Mouse (Mus musculus) forebrain, embryonic 12.5 days (tissue): ENCODE measurements around the gene Phf23. TPM values are rescaled to one million over a fixed set of nuclear protein-coding genes. Genes with fewer than 3 reads are reported as not detected.
"Not testable (repeated sequence)": the region's sequence is repeated elsewhere in the genome, so short reads cannot be mapped to it uniquely, and the experiment has no call there.

Experiments
- ATAC-seq: fragments of 200-750 bp; cut with Nextera tagmentation; 2 replicates; pipeline ENCODE4 v1.8.0; 2017; ENCODE audit warnings: moderate TSS enrichment; ENCODE audit not compliant: low FRiP score
- H3K27ac ChIP-seq: fragments of 300-500 bp; sonication (generic); 2 replicates; pipeline ENCODE4 v1.5.1; 2016; ENCODE audit warnings: mild to moderate bottlenecking
- H3K27me3 ChIP-seq: fragments of 300-500 bp; sonication (generic); 2 replicates; pipeline ENCODE4 v1.6.1; 2016; ENCODE audit warnings: mild to moderate bottlenecking
- H3K36me3 ChIP-seq: fragments of 300-500 bp; sonication (generic); replicated peaks from 2 replicates; pipeline ENCODE4 v1.6.1; 2016; ENCODE audit warnings: mild to moderate bottlenecking
- H3K4me1 ChIP-seq: fragments of 300-500 bp; sonication (generic); 2 replicates; pipeline ENCODE4 v1.6.1; 2016
- H3K4me2 ChIP-seq: fragments of 300-500 bp; sonication (generic); 2 replicates; pipeline ENCODE4 v1.6.1; 2016; ENCODE audit warnings: mild to moderate bottlenecking, moderate library complexity
- H3K4me3 ChIP-seq: fragments of 300-500 bp; sonication (generic); replicated peaks from 2 replicates; pipeline ENCODE4 v1.5.1; 2016; ENCODE audit warnings: mild to moderate bottlenecking
- H3K9ac ChIP-seq: fragments of 300-500 bp; sonication (generic); 2 replicates; pipeline ENCODE4 v1.6.1; 2016; ENCODE audit warnings: mild to moderate bottlenecking
- H3K9me3 ChIP-seq: fragments of 300-500 bp; sonication (generic); 2 replicates; pipeline ENCODE4 v1.6.1; 2016
- WGBS: fragments of 180-500 bp; shearing (Covaris S2); methylation state at CpG from one replicate; pipeline ENCODE4 v1.1.7; 2016; 5-methylcytosine and 5-hydroxymethylcytosine counted together
- polyA plus RNA-seq: library from polyadenylated mRNA; unstranded; fragments of >200 nt; fragmentation: Nextera tagmentation; extraction: Ambion mirVana; gene quantifications from 2 replicates; pipeline ENCODE4 v1.2.1, GENCODE M21; 2016

Phf23 gene
- polyA plus RNA-seq, 1 experiment from 2014 or later = 99.1 TPM

DNA sequence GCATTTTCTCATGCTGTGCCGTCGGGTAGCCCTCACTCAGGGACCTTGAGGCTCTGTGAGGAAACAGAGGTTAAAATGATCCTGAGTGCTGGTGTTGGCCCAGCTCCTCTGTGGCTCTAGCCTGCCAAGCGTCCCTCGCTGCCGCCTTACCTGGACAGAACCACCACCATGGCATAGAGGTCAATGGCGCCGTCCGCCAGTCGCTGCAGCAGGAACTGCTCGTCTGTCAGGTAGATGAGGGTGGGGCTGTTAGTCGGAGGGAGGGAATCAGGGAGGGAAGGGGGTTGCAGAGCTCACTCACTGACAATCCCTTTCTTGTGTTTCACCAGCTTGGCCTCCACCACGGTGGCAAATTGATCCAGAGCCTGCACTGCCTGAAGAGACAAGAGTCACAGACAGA, 15.0 kb downstream of the Phf23 start:
- ATAC-seq = no peak
- WGBS = 89% methylated on average over 12 of the region's 12 CpGs

DNA sequence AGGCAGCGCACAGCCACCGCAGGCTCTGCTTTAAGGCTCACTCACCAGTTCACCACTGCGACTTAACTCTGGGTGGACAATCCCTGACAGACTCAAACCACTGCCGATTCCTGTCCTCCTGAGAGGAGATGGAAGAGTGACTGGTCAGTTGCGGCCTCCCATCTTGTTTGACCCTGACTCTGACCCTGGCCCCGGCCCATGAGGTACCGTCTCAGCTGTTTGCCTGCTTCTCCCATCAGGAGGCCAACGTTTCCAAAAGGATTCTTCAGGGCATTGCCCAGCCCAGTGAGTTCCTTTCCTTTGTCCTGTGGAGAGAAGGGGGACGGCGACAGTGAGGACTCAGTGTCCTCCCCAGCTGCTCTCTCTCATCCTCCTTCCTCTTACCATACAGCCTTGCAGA, 15.4 kb downstream of the Phf23 start:
- WGBS = 88% methylated on average over 10 of the region's 10 CpGs
- no peaks in the 10 kb centered on the region for H3K27me3 ChIP-seq

More for the DNA sequence above, 15.0 kb downstream of the Phf23 start:
- peaks cover 13% of the 10 kb centered on the region for H3K4me1 ChIP-seq
- no peaks in the 10 kb centered on the region for H3K27me3 ChIP-seq
- no peak overlapping the region for H3K27ac ChIP-seq
- H3K9me3 ChIP-seq = no peaks in the 10 kb centered on the region
- no peak overlapping the region for H3K4me2 ChIP-seq
- no peak overlapping the region for H3K9ac ChIP-seq
- H3K4me3 ChIP-seq = no peak overlapping the region
- peaks cover 75% of the 10 kb centered on the region for H3K36me3 ChIP-seq

GRCm38 (mm10) chr11:70012931-70013330, 17.4 kb downstream of the Phf23 start:
- Histone ChIP-seq H3K36me3 (peaks cover 51% of the 10 kb centered on the region), H3K27me3 (no peaks in the 10 kb centered on the region), H3K4me2 (no peak overlapping the region), H3K9ac (no peak overlapping the region), H3K9me3 (no peaks in the 10 kb centered on the region), H3K4me3 (no peak overlapping the region), H3K4me1 (peaks cover 26% of the 10 kb centered on the region), H3K27ac (no peak overlapping the region)
- ATAC-seq = no peak
- WGBS = 88% methylated on average over 9 of the region's 9 CpGs

More for the DNA sequence above, 15.4 kb downstream of the Phf23 start:
- Histone ChIP-seq H3K9ac (no peak overlapping the region), H3K9me3 (no peaks in the 10 kb centered on the region), H3K4me2 (no peak overlapping the region), H3K36me3 (peaks cover 70% of the 10 kb centered on the region), H3K4me1 (peaks cover 13% of the 10 kb centered on the region), H3K4me3 (no peak overlapping the region), H3K27ac (no peak overlapping the region)
- no peak for ATAC-seq

- Histone ChIP-seq H3K36me3 (peaks cover 46% of the 10 kb centered on the region), H3K4me3 (no peak overlapping the region), H3K9ac (no peak overlapping the region), H3K27me3 (no peaks in the 10 kb centered on the region), H3K27ac (no peak overlapping the region), H3K4me2 (no peak overlapping the region), H3K9me3 (no peaks in the 10 kb centered on the region), H3K4me1 (peaks cover 29% of the 10 kb centered on the region)
- 89% methylated on average over 3 of the region's 3 CpGs for WGBS
- ATAC-seq = no peak
Measured at GRCm38 (mm10) chr11:70013408-70013807, 17.8 kb downstream of the Phf23 start.

DNA sequence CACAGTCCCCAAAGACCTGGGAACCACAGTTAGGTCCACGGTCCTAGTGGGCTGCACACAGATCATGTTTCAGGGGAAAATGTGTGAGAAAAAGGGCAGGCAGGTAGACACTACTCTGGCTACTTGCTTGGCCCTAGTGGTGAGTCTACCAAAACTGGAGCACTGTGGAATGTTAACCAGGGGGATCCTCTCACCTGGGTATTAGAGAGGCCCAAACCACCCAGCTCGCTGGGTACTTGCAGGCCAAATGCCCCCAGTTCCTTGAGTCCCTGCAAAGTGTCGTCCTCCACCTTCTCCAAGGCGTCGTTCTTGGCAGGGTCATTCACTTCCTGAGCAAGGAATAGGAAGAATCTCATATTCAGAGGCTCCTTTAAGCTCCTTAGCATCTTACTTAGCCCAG, 18.5 kb downstream of the Phf23 start:
- Histone ChIP-seq H3K4me2 (peak overlapping the region; percentile 88; the same call in 1 of the 2 replicates), H3K9ac (no peak overlapping the region), H3K36me3 (peaks cover 40% of the 10 kb centered on the region), H3K4me1 (peaks cover 34% of the 10 kb centered on the region), H3K27me3 (no peaks in the 10 kb centered on the region), H3K4me3 (no peak overlapping the region), H3K27ac (no peak overlapping the region), H3K9me3 (no peaks in the 10 kb centered on the region)
- no peak for ATAC-seq
- WGBS = 52% methylated on average over 5 of the region's 5 CpGs

GRCm38 (mm10) chr11:70014880-70015558, 19.4 kb downstream of the Phf23 start, which contains the start of gene Acadvl:
Gene Acadvl, minus strand, starts transcription at chr11:70015411.
- no peaks in the 10 kb centered on the region for H3K9me3 ChIP-seq
- peaks cover 44% of the 10 kb centered on the region for H3K4me1 ChIP-seq
- peak within 1 kb of the TSS; percentile 56 for H3K4me3 ChIP-seq
- H3K4me2 ChIP-seq = peak within 1 kb of the TSS; percentile 88
- no peaks in the 10 kb centered on the region for H3K27me3 ChIP-seq
- peaks cover 30% of the 10 kb centered on the region for H3K36me3 ChIP-seq
- H3K9ac ChIP-seq = peak within 1 kb of the TSS; percentile 72
- peak within 1 kb of the TSS; percentile 69 for H3K27ac ChIP-seq
- peak; percentile 84 for ATAC-seq
- under 1% methylated on average over 35 of the region's 35 CpGs for WGBS

DNA sequence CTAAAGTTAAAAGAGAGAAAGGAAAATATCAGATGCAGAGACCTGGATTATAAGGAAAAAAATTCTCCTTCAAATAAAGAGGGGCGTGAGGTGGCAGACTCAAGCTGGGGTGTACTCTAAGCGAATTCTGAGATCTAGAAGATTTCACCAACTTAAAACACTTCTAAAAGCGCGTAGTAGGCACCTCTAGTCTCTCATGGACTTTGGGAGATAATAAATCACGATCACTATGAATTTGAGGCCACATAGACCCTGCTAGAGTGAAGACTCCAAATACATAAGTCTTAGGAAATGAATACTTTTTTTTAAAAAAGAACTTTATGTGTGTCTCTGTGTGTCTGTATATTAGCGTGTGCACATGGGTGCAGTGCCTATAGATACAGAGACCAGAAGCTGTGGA, 20.1 kb downstream of the Phf23 start:
- Histone ChIP-seq H3K4me1 (peaks cover 51% of the 10 kb centered on the region), H3K9ac (peak overlapping the region; percentile 72; the same call in 1 of the 2 replicates), H3K4me2 (peak overlapping the region; percentile 88), H3K9me3 (no peaks in the 10 kb centered on the region), H3K36me3 (peaks cover 23% of the 10 kb centered on the region), H3K27ac (no peak overlapping the region), H3K27me3 (no peaks in the 10 kb centered on the region), H3K4me3 (peak overlapping the region; percentile 56; the same call in 1 of the 2 replicates)
- no peak for ATAC-seq
- 68% methylated on average over 6 of the region's 6 CpGs for WGBS

DNA sequence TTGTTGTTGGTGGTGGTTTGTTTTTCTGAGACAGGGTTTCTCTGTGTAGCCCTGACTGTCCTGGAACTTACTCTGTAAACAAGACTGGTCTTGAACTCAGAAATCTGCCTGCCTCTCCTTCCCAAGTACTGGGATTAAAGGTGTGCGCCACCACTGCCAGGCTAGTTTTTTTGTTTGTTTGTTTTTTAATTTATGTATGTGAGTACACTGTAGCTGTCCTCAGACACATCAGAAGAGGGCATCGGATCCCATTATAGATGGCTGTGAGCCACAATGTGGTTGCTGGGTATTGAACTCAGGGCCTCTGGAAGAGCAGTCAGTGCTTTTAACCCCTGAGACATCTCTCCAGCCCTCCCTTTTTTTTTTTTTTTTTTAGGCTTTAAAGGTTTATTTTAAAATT, 20.6 kb downstream of the Phf23 start:
- WGBS = 69% methylated on average over 2 of the region's 2 CpGs
- H3K9me3 ChIP-seq, ATAC-seq, H3K27me3 ChIP-seq, H3K27ac ChIP-seq, H3K9ac ChIP-seq, H3K4me3 ChIP-seq, H3K4me2 ChIP-seq: not testable (repeated sequence)
- Histone ChIP-seq H3K4me1 (peaks cover 52% of the 10 kb centered on the region), H3K36me3 (peaks cover 18% of the 10 kb centered on the region)

GRCm38 (mm10) chr11:70016669-70017068, 21.1 kb downstream of the Phf23 start, which contains the start of gene Dlg4:
Gene Dlg4, plus strand, starts transcription at chr11:70016942.
- Histone ChIP-seq H3K4me3 (peak within 1 kb of the TSS; percentile 70), H3K27me3 (no peaks in the 10 kb centered on the region), H3K9ac (peak within 1 kb of the TSS; percentile 96), H3K4me2 (peak within 1 kb of the TSS; percentile 93), H3K9me3 (no peaks in the 10 kb centered on the region), H3K36me3 (peaks cover 13% of the 10 kb centered on the region), H3K4me1 (peaks cover 52% of the 10 kb centered on the region), H3K27ac (peak within 1 kb of the TSS; percentile 90)
- WGBS = 77% methylated on average over 3 of the region's 3 CpGs
- ATAC-seq = no peak

DNA sequence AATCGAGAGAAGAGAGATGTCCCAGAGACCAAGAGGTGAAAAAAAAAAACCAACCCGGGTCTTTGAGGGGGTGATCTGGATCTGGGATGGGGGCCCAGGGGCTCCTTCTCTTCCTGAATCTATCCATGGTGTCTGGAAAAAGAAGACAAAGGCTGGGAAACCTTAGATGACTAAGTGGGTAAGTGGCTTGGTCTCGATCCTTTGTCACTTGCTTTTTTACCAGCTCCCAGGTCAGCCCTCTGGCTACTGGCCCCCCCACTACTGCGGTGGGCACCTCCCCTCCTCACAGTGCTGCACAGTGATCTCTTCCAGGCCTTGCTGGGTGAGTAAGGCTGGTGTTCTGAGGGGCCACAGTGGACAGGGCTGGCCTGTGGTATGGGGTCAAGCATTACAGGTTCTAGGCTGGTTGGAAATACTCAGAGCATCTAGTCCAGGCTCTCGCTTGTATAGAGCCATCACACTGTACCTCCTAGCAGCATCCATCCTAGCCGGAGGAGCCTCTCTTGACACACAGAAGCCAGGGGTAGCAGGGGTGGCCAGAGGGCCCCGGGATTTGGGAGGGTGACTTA, 21.7 kb downstream of the Phf23 start:
- H3K27ac ChIP-seq = peak overlapping the region; percentile 90
- peak overlapping the region; percentile 70 for H3K4me3 ChIP-seq
- peaks cover 56% of the 10 kb centered on the region for H3K4me1 ChIP-seq
- H3K9me3 ChIP-seq = no peaks in the 10 kb centered on the region
- ATAC-seq = no peak
- H3K9ac ChIP-seq = peak overlapping the region; percentile 96
- H3K27me3 ChIP-seq = no peaks in the 10 kb centered on the region
- WGBS = 29% methylated on average over 7 of the region's 7 CpGs
- H3K4me2 ChIP-seq = peak overlapping the region; percentile 93
- H3K36me3 ChIP-seq = peaks cover 7% of the 10 kb centered on the region

DNA sequence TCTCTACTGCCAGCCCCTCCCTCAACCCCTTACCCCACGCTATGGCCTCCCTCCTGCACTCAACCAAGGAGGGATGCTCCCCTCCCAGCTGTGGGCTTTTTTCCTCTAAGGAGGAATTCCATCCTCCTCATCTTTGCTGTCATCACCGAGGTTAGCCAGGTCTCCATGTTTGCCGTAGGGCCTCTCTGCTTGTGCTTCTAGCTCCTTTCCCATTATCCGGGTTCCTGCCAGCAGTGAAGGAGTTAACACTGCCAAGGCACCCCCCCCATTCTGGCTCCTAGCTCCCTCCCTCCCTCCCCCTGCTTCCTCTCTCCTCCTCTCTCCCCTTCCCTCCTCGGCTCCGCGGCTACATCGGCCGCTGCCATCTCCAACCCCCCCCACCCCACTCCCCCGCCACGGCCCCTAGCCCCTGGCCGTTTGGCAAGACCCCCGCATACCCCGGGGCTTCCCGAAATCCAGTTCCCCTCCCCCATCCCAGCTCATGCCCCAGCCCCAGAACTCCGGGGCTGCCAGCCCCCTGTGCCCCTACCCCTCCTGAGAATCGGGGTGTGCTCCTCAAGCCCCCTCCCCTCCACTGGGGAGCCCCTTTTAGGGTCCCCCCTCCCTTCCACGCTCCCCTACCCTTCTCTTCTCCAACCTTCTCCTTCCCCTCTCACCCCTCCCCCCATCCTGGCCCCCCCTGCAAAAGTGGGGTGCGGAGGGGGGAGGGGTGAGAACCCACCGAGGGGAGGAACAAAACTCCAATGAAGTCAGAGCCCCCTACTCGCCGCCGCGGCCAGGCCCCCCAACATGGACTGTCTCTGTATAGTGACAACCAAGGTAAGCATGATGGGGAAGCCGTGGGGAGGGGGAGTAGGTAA, 22.8 kb downstream of the Phf23 start:
- no peaks in the 10 kb centered on the region for H3K9me3 ChIP-seq
- ATAC-seq = no peak
- H3K9ac ChIP-seq = peak overlapping the region; percentile 96
- H3K4me3 ChIP-seq = peak overlapping the region; percentile 70
- H3K27me3 ChIP-seq = no peaks in the 10 kb centered on the region
- 1% methylated on average over 21 of the region's 25 CpGs for WGBS
- peak overlapping the region; percentile 90 for H3K27ac ChIP-seq
- peaks cover 67% of the 10 kb centered on the region for H3K4me1 ChIP-seq
- H3K36me3 ChIP-seq = no peaks in the 10 kb centered on the region; the same call in 1 of the 2 replicates
- H3K4me2 ChIP-seq = peak overlapping the region; percentile 93

DNA sequence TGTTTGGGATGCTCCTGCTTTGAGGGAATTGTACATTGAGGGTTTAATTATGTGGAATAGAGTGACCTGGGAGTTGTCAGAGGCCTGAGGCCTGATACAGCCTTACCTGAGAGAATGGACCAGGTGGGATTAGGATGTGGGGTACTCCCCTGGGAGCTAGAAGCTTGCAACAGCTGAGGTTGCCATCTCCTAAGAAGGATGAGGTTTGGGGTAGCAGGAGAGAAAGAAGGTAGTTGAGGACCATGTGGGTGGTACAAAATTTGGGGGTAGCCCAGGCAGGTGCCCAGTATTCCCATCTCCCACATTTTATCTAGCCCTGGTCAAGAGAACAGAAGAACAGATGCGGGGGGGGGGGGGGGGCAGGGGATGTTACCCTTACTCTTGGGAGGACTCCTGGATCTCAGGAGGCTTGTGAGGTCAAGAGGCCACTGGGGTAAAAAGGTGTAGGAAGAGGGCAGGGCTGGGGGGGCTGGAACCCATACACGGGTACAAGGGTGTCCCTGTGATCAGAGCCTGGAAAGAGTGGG, 24.0 kb downstream of the Phf23 start:
- no peak for ATAC-seq
- Histone ChIP-seq H3K9me3 (no peaks in the 10 kb centered on the region), H3K36me3 (no peaks in the 10 kb centered on the region), H3K9ac (peak overlapping the region; percentile 96), H3K27ac (peak overlapping the region; percentile 90), H3K4me1 (peaks cover 72% of the 10 kb centered on the region), H3K4me2 (peak overlapping the region; percentile 93), H3K4me3 (peak overlapping the region; percentile 70), H3K27me3 (no peaks in the 10 kb centered on the region)
- 26% methylated on average over 2 of the region's 2 CpGs for WGBS
